Mouse (Mus musculus) heart, adult 11 months (tissue): ENCODE measurements around the gene Usp22.
A peak's percentile ranks its signal among the peaks of the same experiment; 100 is the strongest.

Source experiments
- DNase-seq: peaks from one replicate; pipeline ENCODE4 v3.0.0; 2022

Usp22 gene

DNA sequence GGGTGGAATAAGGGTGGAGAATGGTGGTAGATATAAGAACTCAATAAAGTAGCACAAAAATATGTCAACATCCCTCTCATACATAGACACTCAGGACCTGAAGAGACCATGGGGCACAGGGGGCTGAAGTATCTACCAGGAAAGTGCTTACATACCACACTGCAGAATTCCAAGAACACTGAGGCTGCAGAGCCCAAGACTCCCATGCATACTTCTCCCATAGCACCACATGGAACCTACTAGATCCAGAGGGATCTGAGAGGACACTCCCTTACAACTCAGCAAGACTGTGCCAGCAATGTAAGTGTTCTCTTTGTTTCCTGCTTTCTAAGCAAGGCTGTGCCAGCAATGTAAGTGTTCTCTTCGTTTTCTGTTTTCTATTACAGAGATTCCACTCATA is 9.0 kb upstream of the Usp22 start:
- DNase-seq: peak; percentile 51

DNA sequence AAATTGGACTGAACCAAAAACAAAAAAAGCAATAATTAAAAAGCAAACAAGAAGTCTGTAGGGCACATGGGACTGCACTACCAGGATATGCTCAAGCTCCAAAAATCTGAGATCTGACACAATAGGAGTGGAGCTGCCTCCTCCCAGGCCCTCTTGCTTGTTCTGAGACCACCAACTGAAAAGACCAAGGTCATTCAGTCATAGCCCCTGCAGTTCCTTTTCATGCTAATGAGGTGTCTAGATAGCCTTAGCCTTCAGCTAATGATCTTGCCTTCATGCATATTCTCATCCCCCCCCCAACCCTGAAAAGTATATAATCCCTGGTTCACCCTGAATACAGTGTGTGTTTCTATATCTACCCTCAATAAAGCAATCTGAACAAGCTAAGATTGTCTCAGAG is 6.8 kb upstream of the Usp22 start:
- peak; percentile 39 for DNase-seq

DNA sequence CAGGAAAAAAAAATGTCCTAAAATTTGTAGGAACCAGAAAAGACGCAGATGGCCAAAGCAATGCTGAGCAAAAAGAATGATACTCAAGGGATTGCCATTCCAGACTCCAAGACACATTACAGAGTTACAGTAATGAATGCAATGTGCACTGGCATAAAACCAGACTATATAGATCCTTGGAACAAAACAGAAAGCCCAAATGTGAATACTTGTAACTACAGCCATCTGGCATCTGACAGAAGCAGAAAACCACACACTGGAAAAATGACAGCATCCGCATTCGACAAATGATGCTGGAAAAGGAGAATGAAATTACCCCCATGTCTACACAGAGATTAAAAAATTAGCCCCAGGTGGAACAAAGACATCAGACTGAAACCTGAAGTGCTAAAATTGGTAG is 5.5 kb upstream of the Usp22 start:
- no peak for DNase-seq

DNA sequence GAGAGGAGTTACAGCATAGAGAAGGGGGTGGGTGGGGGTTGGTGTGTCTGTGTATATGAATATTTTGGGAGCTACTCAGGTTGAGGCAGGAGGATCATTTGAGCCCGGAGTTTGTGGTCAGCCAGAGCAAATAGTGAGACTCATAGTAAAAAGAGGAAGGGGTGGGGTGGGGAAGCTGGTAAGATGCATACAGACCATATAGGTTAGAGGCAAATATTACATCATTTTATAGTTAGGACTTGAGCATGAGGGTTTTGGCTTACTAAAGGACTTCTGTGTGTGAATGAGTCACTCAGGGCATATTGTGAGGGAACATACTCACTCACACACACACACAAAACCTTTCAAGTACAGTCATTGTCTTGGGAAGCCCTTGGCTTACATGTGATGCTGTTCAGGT is 1.5 kb upstream of the Usp22 start:
- DNase-seq: peak; percentile 83

DNA sequence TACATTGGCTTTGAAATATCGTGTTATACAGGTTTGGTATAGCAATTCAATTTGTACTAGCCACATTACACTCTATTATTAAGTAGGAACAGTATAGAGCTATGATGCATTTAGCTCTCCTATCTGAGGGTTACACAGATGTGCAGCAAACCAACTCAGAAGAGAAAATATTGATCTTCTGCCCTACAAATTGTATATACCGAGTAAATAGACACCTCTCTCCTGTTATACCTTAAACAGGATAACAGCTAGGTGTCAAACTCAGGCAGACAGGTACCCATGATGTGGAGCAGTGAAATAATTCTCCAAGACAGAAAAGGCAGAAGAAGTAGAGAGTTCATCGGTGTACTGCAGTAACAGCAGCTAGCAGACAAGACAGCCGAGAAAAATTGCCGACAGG is 923 bp upstream of the Usp22 start:
- no peak for DNase-seq

DNA sequence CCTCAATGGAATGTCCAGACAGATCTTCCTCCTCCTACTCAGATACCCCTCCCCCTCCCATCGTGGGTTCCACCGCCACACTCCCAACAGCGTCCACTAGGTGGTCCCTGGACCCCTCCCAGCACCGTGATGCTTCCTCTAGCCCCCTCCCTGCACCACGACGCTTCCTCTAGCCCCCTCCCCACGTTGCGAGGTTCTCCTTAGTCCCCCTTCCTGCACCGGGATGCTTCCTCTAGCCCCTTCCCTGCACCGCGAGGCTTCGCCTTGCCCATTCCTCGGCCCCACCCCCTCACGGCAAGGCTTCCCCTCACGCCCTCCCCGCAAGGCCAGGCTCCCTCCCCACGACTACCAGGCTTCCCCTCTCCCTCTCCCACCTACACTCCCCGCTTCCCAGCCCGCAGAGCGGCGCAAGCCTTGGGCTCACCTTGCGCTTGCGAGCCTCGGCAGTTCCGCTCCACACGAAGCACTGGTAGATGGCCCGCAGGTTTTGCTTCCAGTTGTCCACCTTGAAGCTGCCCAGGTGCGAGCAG is 499 bp downstream of the Usp22 start:
- DNase-seq: no peak

DNA sequence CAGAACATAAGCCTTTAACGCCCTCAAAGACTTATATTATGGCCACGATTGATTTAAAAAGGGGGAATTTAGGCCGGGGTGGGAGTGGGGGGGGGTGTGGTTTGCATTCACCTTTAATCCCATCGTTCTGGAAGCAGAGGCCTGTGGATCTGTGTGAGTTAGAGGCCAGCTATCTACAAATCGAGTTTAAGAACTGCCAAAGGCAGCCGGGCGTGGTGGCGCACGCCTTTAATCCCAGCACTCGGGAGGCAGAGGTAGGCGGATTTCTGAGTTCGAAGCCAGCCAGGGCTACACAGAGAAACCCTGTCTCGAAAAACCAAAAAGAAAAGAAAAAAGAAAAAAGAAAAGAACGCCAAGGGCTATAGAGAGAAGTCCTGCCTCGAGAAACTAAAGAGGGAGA is 1.4 kb downstream of the Usp22 start:
- peak; percentile 90 for DNase-seq

DNA sequence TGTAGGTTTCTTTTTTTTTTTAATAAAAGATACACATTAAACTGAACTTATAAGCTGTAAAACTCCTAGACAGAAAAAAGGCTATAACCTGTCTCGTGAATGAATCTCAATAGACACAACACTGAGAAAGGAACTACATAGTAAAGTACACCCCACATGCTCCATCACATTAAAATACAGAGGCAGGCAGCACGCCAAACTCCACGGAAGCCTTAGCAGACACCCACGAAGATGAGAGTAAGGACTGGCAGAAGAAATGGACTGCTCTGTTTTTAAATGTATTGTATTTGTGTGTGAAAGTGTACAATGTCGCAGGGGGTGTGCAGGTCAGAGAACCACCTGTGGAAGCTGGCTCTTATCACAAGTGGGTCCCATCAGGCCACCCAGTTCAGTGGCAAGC is 4.7 kb downstream of the Usp22 start:
- no peak for DNase-seq

DNA sequence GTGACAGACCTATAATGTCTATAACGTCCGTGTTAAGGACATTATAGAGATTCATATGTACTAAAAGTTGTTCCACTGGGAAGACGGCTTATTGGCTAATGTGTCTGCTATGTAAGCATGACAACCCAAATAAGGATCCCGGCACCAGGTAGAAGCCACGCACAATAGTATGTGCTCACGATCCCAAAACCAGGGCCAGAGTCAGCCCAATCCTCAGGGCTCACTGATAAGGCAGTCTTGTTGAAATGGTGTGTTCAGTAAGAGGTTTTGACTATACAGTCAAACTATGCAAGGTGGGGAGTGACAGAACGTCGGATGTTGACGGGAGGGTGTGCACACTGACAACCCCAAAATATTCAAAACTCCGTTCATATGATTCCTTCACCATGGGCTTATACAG is 10.0 kb downstream of the Usp22 start:
- DNase-seq: peak; percentile 79

DNA sequence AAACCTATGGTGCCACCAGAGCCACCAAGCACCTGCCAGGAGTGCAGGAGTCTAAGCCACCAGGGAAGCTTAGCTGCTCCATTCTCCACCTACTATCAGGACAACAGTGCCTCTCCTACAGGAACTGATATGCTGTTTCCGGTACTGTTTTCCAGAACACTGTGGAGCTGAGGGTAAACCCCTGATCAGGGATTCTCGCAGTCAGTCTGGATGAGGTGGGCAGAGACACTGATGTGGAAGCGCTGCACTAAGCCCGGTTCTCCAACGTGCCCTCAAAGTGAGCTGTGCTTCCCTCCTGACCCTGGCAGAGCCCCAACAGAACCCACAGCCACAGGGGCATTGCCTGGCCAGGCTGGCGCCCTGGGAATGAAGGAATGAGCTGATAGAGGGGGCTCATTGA is 10.5 kb downstream of the Usp22 start:
- peak; percentile 71 for DNase-seq

DNA sequence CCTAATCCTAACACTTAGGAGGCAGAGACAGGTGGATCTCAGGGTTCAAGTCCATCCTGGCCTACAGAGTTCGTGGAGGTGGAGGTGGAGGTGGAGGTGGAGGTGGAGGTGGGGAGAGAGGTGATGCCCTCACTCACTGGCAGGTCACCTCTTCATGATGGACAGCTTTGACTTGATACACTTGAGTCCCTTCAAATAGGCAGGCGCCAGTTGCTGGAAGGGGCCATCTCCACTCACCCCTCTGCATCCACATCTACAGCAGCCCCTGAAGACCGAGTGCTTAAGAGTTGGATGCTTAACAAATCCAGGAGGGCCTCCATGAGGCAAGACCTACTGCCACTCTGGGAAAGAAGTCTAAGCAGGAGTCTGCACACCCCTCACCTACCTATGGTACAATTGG is 11.5 kb downstream of the Usp22 start:
- DNase-seq: peak; percentile 80

DNA sequence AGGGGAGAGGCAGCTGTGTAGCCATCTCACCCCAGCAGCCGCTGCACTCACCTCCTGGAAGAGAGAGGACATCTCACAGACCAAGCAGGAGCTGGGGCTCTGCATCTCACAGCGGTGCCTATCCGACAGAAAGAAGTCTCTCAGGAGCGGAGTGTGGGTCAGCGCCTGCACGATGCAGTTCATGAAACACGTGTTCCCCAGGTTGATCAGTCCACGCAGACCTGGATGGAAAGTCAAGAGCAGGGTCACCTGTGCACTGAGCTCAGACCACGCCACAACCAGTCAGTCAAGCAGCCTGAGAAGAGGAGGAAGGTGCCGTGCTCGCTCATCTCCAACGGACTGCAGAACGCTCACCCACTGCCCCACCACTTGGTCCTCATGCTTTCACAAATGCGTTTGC is 12.1 kb downstream of the Usp22 start:
- DNase-seq: peak; percentile 74

DNA sequence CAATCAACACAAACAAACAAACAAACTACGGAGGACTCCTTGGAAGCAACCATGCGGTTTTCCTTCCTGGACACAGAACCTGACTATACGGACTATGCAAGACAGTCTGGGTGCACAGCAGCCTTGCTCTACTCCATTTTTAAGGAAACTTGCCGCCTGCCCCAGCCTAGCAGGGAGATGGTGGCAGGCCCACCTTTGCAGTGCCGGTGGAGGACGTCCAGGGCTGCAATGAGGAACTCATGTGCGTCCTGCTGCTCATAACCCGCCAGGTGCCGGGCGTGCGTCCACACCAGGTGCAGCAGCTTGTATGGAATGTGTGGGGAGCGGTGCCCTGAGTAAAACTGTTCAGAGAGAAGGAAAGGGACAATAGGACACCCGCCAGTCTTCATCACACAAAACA is 13.7 kb downstream of the Usp22 start:
- peak; percentile 80 for DNase-seq

DNA sequence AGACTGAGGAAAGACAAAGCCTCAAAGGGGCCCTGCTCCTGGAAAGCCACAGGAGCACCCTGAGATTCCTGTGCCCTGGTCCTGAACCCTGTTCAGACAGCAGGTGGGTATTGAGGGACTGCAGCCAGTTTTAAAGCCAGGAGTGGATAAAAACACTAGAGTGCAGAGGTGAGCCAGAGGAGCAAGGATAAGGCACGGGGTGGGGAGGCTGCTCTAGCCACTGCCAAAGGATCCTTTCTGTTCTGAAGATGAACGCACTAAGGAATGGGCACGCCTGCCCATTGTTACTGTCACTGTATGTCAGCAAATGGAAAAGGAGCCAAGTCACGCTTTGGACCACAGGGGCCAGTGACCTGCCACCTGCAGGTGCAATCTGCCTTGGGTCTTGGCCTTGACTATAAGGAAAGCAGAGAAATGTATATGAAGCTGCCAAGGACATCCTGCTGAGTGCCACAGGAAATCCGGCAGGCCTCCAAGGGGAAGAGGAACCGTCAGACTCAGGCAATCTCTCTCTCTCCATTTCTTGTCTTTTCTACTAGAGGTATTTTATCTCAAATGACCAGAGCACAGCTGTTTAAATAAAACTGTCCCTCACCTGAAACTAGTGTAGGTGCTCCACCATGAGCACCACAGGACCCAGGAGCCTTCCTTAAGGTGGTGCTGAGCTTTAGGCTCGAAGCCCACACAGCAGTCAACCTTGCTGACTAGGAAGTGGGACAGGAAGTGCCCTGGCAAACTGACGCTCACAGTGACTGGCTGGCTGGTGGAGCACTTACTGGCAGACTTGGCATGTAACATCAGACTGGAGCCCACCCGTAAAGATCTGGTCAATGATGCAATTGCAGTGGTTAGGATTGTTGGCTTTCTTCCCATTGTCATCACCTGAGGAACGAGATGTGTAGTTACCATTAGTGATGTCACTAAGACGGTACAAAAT is 14.8 kb downstream of the Usp22 start:
- peak; percentile 85 for DNase-seq

DNA sequence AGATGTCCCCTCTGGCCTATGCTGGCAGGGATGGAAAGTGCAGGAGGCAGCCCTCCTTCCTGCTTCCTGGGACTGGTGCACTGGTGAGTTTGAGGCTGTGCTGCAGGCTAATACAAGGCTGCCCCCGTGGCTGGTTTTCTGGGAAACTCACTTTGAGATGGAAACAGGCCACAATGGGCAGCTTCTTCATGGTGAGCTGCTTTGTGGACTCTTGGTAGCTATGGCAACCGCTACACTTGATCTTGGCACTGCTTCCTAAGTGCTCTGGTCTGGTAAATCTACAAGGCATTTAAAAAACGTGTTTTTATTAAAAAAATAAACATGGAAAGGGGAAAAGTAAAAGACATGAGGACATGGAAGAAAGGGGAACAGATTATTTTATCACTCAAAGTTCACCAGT is 16.7 kb downstream of the Usp22 start:
- DNase-seq: no peak

DNA sequence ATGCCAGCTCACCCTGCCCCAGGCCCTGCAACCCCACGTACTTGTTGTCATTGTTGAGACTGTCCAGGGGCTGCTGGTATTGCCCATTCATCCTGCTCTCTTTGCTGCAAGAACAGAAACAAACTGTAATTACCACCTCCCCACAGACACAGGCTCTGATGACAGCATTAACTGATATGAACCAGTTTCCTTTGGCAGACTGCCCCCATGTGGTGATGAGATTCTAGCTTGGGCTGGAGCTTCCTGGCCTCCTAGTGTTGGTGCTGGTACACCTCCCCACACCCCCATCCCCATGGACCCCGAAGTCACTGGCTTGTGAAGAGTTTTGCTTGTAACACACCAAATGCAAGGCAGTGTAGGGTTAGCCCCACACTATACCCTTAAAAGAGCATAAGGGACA is 19.1 kb downstream of the Usp22 start:
- no peak for DNase-seq

DNA sequence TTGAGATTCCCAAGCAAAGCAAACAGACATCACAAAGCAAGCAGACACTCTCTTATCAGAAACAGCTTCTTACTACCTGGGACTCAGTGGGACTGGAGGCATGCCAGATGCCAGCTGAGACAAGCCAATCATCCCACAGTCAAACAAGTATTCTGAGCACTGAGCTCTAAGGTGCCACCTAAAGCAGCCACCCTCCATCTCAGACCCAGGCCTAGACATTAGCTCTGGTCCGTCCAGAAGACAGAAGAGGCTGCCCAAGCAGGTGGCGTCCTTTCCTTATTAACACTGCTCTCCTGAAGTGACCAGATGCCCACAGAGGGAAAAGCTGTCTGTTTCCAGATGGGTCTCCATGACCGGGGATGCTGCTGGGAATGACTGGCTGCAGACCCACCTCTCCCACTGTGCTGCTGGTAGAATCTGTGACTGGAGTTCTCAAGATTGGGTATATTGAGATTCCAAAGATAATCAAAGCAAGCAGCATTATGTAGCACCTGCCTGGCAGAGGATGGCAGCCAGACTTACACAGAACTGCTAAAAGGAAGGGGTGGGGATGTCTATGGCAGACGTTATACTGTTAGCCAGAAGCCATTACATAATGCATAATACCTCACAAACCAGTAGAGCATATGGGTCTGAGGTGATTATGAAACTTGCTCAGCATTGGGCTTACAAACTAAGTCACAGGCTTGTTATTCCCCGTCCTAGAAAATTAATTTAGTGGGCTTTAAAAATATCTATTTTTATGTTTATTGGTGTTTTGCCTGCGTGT is 24.4 kb downstream of the Usp22 start:
- no peak for DNase-seq

DNA sequence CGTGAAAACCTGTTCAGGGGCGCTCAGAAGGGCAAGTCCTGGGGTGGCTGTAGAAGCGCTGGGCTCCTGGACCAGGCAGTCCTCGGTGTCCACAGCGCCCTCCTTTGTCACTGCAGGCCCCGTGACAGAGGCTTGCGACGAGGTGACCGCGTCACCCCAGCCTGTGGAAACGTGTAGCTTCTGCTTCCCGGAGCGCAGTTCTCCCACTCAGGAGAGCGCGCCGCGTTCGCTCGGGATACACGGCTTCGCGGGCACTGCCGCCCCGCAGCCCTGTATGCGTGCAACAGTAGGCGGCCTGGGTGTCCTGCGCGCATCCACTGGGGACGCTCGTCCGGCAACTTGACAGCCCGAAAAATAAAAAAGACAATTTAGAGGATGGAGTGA is 27.6 kb downstream of the Usp22 start:
- no peak for DNase-seq

DNA sequence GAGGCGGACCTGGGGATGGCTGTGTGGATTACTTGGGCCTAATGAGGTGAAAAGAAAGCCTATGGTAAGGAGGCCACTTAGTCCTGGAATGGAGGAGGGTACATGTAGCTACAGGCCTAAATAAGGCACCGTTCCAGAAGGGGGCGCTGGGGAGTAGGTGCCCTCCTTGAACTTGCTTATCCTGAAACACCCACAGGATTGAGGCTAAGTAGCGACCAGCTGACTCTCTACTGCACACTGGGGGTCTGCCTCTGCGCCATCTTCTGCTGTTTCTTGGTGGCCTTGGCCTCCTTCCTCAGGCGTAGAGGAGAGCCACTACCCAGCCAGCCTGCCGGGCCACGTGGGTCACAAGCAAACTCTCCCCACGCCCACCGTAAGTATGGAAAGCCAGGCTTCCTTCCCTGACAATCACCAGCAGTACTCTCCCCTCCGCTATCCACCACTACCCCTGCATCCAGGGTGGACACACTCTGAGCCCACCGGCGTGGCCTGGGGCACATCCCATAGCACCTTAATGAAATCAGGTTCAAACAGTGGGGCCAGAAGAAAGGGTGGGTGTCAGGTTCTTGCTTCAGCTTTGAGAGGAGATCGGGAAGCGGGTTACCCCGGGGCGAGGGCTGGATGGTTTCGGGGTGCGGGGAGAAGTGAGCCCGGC is 28.1 kb downstream of the Usp22 start:
- no peak for DNase-seq

DNA sequence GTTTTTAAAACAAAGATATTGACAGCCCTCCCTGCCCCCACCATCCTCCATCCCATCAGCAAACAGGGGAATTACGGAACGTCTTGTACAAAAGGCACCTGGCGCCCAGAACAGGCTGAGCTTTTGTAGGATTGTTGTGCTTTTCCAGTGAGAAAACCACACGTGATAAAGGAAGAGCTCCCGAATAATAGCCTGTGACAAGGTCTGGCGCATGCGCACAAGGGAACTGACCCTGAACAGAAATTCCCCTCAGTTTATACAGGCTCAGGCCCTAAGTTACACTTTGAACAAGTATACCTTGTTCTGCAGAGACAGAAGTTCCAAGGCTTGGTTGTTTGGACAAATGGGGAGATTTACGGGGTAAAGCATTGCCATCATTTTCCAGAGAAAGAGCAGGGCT is 29.3 kb downstream of the Usp22 start:
- DNase-seq: no peak

DNA sequence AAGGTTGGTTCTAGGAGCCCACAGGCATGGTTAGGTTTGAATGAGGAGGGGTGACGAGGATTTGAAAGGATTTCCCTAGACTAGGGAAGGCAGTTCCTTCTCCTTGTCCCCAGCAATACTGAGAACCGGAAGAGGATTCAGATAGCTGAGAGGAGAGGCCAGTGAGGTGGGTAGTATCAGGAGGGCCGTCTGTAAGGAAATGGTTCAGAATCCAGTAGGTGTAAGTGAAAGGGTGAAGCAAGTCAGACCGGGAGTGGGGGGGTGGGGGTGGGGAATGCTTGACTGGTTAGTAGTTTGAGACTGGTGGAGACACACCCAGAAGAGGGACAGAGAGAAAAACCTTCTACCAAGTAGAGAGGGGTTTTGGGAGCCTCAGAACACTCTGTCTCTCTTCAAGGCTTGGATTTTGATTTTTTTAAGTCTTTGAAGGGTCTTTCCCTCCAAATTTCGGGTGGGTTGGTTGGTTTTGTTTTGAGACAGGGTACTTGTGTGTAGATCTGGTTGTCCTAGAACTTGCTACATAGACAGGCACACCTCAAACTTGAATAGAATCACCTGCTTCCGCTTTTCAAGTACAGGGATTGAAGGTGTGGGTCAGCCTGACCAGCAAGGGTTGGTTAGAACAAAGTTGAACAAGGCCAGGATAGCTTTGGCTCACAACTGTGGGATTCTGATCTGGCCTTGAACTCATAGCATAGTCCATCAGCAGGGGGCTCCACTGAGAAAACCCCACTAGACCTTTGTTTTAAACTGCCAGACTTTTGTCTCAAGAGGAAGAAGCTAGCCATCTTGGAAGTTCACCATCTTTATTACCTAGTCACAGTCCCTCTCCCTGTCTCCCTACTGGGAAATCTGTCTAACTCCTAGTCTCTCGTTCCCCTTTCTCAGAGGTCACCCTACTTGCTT is 31.0 kb downstream of the Usp22 start:
- no peak for DNase-seq

DNA sequence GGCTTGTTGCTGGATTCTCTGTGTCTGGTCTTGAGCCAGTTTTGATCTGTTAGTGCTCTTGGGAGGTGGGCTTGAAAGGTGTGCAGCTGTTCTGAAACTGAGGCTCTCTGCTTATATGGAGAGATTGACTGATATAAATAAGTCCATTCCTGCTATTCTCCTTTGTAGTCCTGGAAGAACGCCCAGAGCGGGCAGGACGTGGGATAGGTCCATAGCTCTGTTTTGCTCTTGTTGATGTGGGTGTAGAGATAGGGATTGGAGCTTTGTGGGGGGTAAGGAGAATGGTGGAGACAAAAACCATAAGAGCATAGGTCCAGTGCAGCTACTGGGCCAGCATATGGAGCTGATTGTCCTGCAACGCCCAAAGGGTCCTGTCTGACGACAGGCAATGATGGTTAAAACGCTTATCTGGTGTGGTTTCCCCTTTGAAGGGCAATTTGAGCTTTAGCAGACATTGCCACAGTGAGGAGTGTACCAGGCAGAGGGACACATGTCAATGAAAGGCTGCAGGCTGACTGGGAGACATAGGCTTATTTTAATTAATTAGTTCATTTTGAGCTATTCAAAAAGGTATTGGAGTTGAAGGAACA is 31.8 kb downstream of the Usp22 start:
- no peak for DNase-seq
